Mouse (Mus musculus): ENCODE data around the gene Klhl22. TPM values are rescaled to one million over a fixed set of nuclear protein-coding genes. Genes with fewer than 3 reads are reported as not detected.

Klhl22 gene
- polyA plus RNA-seq, 1 experiment = 12.4 TPM

DNA sequence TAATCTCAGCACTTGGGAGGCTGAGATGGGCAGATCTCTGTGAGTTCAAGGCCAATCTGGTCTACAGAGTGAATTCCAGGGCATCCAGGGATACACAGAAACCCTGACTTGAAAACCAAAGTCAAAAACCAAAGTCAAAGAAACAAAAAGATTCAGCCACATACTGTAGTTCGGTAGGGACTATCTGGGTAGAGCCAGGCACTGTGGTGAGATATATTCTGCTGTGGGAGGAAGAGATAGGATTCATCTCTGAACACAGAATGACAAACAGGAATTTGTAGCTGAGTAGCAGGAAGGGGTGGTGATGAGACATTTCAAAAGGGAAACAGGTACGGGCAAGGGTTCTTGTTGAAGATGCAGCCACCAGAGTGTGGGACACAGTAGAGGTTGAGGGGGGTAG lies 68.8 kb downstream of the Klhl22 start:
- no peak overlapping the region for H3K27ac ChIP-seq (ENCODE audit: insufficient read depth, low read depth, low read length)
- H3K4me1 ChIP-seq (ENCODE audit: control insufficient read depth, insufficient read depth, low read length) = no peaks in the 10 kb centered on the region
- no peak overlapping the region for H3K4me3 ChIP-seq (ENCODE audit: insufficient read depth, low read length)
- TF ChIP-seq POLR2A (IDR thresholded peaks at IDR 0.05; ENCODE audit: borderline replicate concordance, low read depth, low read length) (no peak), CTCF (IDR thresholded peaks at IDR 0.05; ENCODE audit: low read depth, low read length) (no peak)

DNA sequence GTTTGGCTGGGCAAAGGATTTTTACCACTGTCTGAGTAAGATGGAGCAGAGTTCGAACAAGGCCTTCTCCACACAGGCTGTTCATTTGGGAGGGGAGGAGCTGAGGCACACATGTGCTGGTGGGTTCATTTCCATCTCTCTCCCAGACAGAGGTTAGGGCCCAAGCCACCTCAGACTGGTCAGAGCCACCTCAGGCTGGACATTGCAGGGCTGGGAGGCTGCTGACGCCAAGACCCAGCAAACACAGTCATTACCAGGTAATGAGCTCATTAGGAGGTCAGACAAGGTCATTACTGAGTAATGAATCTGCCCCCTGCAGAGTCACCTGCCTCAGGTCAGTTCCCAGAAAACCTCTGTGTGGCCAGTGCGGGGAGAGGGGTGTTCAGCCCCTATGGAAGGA lies 69.4 kb downstream of the Klhl22 start:
- H3K4me1 ChIP-seq (ENCODE audit: control insufficient read depth, insufficient read depth, low read length) = no peaks in the 10 kb centered on the region
- H3K4me3 ChIP-seq (ENCODE audit: insufficient read depth, low read length) = no peak overlapping the region
- no peak overlapping the region for H3K27ac ChIP-seq (ENCODE audit: insufficient read depth, low read depth, low read length)
- TF ChIP-seq POLR2A (IDR thresholded peaks at IDR 0.05; ENCODE audit: borderline replicate concordance, low read depth, low read length) (no peak), CTCF (IDR thresholded peaks at IDR 0.05; ENCODE audit: low read depth, low read length) (no peak)

DNA sequence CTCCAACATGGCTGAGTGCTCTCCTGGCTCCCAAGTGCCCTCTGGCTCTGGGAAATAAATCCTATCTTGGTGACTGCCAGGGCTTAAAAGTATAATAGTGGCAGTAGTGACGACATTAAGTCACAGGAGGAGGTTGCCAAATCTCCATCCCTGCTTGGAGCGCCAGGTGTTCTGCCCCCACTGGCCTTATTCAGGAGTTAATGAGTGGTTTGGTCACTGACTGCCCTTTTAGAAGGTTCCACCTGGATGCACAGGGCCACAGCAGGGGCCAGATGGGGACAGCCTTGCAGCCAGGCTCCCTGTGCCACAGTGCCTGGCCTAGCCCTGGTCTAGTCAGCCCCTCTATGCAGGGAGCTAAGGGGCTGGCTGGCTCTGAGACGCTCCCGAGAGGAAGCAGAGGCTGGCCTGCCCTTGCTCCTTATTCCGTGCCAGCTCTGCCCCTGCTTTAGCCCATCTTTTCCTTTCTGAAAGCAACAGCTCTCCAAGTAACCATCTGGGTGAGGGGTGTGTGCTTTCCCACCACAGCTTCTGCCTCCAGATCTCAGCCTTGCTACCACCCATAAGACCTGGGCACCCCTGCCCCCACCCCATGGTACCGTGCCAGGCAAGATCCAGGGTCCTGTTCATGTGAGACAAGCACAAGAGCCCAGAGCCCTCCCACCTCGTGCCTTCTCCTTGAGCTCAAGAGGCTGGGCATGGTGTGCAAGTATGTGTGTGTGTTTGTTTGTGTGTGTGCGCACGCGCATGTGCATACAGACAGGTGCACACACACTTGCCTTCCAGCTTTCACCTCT lies 71.2 kb downstream of the Klhl22 start:
- no peak overlapping the region for H3K4me3 ChIP-seq (ENCODE audit: insufficient read depth, low read length)
- TF ChIP-seq CTCF (IDR thresholded peaks at IDR 0.05; ENCODE audit: low read depth, low read length) (no peak), POLR2A (IDR thresholded peaks at IDR 0.05; ENCODE audit: borderline replicate concordance, low read depth, low read length) (no peak)
- H3K4me1 ChIP-seq (ENCODE audit: control insufficient read depth, insufficient read depth, low read length) = no peaks in the 10 kb centered on the region
- H3K27ac ChIP-seq (ENCODE audit: insufficient read depth, low read depth, low read length) = no peak overlapping the region

DNA sequence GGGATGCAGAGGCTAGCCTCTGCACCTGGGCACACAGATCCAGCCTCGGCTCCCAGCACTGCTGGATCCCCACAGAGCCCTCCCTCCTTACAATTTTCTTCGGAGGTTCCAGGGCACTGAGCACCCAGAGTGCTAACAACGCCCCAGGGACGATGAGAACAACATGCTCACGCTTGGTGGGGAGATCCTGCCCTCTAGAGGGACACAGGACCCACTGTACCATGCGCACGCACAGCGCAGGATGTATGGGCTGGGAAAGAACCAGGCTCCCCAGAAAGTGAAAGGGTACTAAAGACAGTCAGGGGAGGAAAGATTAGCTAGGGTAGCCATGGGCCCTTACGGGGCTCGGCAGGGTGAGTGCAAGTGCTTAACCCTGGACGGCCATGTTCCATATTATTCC lies 72.4 kb downstream of the Klhl22 start:
- no peak overlapping the region for H3K27ac ChIP-seq (ENCODE audit: insufficient read depth, low read depth, low read length)
- H3K4me3 ChIP-seq (ENCODE audit: insufficient read depth, low read length) = no peak overlapping the region
- H3K4me1 ChIP-seq (ENCODE audit: control insufficient read depth, insufficient read depth, low read length) = no peaks in the 10 kb centered on the region
- TF ChIP-seq POLR2A (IDR thresholded peaks at IDR 0.05; ENCODE audit: borderline replicate concordance, low read depth, low read length) (no peak), CTCF (IDR thresholded peaks at IDR 0.05; ENCODE audit: low read depth, low read length) (no peak)

DNA sequence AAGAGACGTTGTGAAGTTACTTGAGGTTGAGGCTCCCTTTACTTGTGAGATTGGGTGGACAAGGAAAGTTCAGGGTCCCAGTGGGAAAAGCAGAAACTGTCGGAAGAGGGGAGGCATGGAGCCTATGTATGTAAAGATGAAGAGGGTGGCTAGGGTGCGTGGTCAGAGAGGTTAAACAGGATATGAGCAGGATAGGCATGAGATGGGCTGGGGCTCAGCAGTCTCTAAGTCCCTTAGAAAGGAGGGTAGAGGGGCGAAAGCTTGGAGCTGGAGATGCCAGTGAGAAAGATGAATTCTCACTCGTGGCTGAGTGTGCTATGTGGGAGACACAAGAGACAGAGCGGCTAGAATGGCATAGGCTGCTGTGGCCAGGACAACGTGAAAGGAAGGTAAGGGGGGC lies 73.4 kb downstream of the Klhl22 start, which contains the start of gene B830017H08Rik:
B830017H08Rik (plus strand) TSS at position 301 of the 400 bp plus-strand sequence.
- peak within 1 kb of the TSS; percentile 32 for H3K4me3 ChIP-seq (ENCODE audit: insufficient read depth, low read length)
- no peak for TF ChIP-seq CTCF (IDR thresholded peaks at IDR 0.05; ENCODE audit: low read depth, low read length)
- no peak within 1 kb of the TSS for H3K27ac ChIP-seq (ENCODE audit: insufficient read depth, low read depth, low read length)
- H3K4me1 ChIP-seq (ENCODE audit: control insufficient read depth, insufficient read depth, low read length) = no peaks in the 10 kb centered on the region

DNA sequence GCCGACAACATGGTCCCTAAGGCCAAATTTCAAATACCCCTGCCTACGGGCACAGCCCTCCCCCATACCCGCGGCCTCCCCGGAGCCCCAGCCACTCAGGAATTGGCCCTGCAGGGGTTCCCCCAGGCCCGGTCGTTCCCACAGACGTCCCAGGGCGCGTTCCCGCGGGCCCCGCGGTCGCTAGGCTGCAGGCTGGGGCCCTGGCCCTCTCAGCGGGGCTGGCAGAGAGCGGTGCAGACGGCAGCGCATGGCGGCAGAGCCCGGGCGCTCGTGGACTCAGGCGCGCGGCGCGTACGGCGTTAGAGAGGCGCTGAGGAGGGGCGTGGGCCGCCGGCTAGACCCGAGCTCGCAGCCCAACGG lies 73.9 kb downstream of the Klhl22 start:
- peak overlapping the region; percentile 32 for H3K4me3 ChIP-seq (ENCODE audit: insufficient read depth, low read length)
- no peak for TF ChIP-seq CTCF (IDR thresholded peaks at IDR 0.05; ENCODE audit: low read depth, low read length)
- TF ChIP-seq POLR2A (IDR thresholded peaks at IDR 0.05; ENCODE audit: borderline replicate concordance, low read depth, low read length) = no peak
- no peaks in the 10 kb centered on the region for H3K4me1 ChIP-seq (ENCODE audit: control insufficient read depth, insufficient read depth, low read length)
- no peak overlapping the region for H3K27ac ChIP-seq (ENCODE audit: insufficient read depth, low read depth, low read length)

DNA sequence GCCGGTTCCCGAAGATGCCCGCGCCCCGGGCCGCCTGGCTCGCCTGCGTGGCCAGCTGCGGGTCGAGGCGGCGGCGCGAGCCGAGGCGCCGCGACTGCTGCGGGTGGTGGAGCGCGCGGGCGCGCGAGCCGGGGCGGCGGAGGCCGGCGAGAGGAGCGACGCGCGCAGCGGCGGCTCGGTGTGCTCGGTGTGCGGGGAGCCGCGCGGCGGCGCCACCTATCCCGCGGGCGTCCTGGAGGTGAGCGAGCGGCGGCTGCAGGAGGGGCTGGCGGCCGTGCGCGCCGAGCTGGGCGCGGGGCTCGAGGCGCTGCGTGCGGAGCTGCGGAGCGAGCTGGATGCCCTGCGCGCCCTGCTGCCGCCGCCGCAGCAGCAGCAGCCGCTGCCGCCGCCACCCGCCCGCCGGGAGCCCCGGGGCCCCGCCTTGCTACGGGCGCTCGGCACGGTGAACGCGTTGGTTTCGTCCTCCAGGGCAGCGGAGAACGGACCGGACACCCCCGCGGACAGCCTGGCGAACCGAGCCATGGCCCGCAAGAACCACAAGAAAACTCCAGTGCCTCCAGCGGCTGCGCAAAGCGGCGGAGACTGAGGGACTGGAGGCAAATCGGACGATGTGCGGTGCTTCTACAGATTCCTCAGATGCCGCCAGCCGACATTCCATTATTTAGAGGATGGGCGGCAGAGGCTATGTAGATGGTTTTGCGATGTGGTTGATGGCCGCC lies 74.4 kb downstream of the Klhl22 start:
- TF ChIP-seq CTCF (IDR thresholded peaks at IDR 0.05; ENCODE audit: low read depth, low read length) (no peak), POLR2A (IDR thresholded peaks at IDR 0.05; ENCODE audit: borderline replicate concordance, low read depth, low read length) (no peak)
- Histone ChIP-seq H3K4me1 (ENCODE audit: control insufficient read depth, insufficient read depth, low read length) (no peaks in the 10 kb centered on the region), H3K4me3 (ENCODE audit: insufficient read depth, low read length) (peak overlapping the region; percentile 32)

DNA sequence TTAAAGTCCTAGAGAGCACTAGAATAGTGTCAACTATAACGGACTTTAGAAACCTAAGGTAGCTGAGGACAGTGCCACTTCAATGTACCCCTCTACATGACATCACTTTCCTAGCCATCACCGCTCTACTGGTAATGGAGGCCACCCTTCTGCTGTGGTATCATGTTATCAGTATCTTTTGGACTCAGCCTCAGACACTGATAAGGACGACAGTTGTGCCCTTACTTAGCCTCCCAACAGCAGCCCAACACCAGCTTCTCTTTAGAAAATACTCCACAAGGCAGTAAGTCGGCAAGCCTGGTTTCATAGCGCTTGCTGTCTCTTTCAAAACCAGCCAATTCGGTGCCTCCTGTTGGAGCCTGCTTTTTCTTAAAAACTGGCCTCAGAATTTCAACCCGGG lies 75.1 kb downstream of the Klhl22 start:
- TF ChIP-seq CTCF (IDR thresholded peaks at IDR 0.05; ENCODE audit: low read depth, low read length) (no peak), POLR2A (IDR thresholded peaks at IDR 0.05; ENCODE audit: borderline replicate concordance, low read depth, low read length) (no peak)
- H3K4me3 ChIP-seq (ENCODE audit: insufficient read depth, low read length) = no peak overlapping the region
- no peak overlapping the region for H3K27ac ChIP-seq (ENCODE audit: insufficient read depth, low read depth, low read length)
- H3K4me1 ChIP-seq (ENCODE audit: control insufficient read depth, insufficient read depth, low read length) = no peaks in the 10 kb centered on the region

More for the DNA sequence above, 74.4 kb downstream of the Klhl22 start:
- H3K27ac ChIP-seq (ENCODE audit: insufficient read depth, low read depth, low read length) = no peak overlapping the region

DNA sequence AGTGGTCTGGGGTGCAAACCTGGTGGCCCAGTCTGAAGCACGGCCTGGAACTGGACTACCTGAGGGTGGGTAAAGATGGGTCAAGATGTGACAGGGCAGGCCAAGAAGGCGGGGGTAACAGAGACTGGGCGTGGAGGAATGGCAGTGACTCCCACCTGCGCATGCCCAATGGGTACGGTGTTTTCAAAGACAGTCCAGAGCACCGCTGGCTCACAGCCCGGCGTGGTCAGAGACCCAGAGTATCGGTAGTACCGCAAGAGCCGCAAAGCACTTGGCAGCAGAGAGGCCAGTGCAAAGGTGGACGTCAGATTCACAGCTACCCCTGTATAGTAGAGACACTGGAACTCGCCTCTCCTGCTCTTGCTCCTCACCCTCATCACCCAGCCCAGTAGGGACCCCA lies 76.1 kb downstream of the Klhl22 start:
- no peaks in the 10 kb centered on the region for H3K4me1 ChIP-seq (ENCODE audit: control insufficient read depth, insufficient read depth, low read length)

DNA sequence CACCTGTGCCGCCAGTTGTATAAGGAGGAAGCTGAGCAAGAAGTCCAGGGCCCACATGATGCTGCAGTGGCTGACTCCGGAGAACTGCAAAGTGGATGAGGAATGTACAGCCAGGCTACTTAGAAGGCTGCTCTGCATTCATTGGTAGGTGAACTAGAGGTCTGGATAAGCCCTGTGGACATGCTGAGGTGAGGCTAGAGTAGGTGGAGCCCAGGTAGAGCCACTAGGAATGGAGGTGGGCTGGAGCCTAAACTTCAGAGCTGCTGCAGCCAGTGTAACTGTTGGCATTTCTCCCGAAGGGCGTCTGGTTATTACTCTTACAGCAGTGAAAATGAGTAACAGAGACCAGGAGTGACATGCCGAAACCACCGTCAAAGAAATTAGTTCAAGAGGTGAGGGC lies 78.6 kb downstream of the Klhl22 start, which contains the start of gene Car15:
Car15 (minus strand) TSS at position 314 of the 400 bp plus-strand sequence.
- Histone ChIP-seq H3K4me1 (ENCODE audit: control insufficient read depth, insufficient read depth, low read length) (no peaks in the 10 kb centered on the region), H3K27ac (ENCODE audit: insufficient read depth, low read depth, low read length) (no peak within 1 kb of the TSS), H3K4me3 (ENCODE audit: insufficient read depth, low read length) (no peak within 1 kb of the TSS)
- no peak for TF ChIP-seq CTCF (IDR thresholded peaks at IDR 0.05; ENCODE audit: low read depth, low read length)

More for the DNA sequence above, 76.1 kb downstream of the Klhl22 start:
- Histone ChIP-seq H3K4me3 (ENCODE audit: insufficient read depth, low read length) (no peak overlapping the region), H3K27ac (ENCODE audit: insufficient read depth, low read depth, low read length) (no peak overlapping the region)
- no peak for TF ChIP-seq POLR2A (IDR thresholded peaks at IDR 0.05; ENCODE audit: borderline replicate concordance, low read depth, low read length)
- TF ChIP-seq CTCF (IDR thresholded peaks at IDR 0.05; ENCODE audit: low read depth, low read length) = no peak

Data from bone marrow macrophage, adult 2 months (primary cell).